Mouse (Mus musculus) gastrocnemius, postnatal 25 days (tissue): ENCODE results near the gene 1700123O20Rik. TPM values are rescaled to one million over a fixed set of nuclear protein-coding genes. Genes with fewer than 3 reads are reported as not detected.

Source experiments
- DNase-seq: peaks from one replicate; pipeline ENCODE4 v3.0.0; 2022
- microRNA-seq, 2 experiments: library from miRNA; unstranded; fragments of <30 nt; microRNA quantifications; one replicate each; pipeline ENCODE4 v1.2.0; 2021; ENCODE audit warnings: borderline replicate concordance in 2 of 2
- total RNA-seq, 2 experiments: library from RNA; stranded (reverse); gene quantifications; 1 replicate in 1 of 2; 2 replicates in 1 of 2; pipeline ENCODE4 v1.2.3; 2021

1700123O20Rik gene
- total RNA-seq, 2 experiments from 2014 or later = 8.4 to 10.0 TPM

DNA sequence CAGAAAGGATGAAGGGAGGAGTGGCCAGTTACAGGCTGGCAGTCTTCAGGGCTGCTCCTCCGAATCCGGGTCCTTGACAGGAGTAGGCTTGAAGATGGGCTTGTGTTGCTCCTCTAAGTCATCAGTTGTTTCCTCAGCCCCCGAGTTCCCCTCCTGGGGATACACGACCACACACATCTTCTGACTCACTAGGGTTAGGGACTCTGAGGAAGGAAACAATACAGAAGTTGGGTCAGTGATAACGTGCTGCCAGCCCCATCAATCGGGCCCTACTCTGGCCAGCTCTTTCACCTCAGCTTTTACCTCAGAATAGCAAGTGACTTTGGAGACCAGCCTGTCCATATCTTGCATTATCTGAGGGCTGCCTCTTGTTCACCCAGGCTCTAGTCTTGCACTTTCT, 38.0 kb downstream of the 1700123O20Rik start:
- no peak for DNase-seq

DNA sequence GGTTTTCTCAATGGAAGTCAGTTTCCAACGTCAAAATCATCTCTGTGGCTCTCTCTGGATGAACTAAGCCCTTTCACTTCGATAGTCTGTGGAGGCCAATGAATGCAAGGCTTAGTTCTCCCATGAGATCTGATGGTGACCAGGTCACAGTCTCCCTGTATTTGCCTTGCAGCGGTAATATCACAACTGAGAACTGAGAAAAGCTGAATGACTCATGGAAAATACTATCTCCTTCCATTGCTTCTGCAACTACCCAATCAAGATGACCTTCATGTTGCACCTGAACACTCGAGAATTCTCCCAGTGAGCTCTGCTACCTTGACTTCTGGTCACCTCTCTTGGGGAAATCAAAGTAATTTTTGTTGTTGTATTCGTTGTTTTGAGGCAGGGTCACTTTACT, 41.5 kb downstream of the 1700123O20Rik start:
- DNase-seq = no peak

DNA sequence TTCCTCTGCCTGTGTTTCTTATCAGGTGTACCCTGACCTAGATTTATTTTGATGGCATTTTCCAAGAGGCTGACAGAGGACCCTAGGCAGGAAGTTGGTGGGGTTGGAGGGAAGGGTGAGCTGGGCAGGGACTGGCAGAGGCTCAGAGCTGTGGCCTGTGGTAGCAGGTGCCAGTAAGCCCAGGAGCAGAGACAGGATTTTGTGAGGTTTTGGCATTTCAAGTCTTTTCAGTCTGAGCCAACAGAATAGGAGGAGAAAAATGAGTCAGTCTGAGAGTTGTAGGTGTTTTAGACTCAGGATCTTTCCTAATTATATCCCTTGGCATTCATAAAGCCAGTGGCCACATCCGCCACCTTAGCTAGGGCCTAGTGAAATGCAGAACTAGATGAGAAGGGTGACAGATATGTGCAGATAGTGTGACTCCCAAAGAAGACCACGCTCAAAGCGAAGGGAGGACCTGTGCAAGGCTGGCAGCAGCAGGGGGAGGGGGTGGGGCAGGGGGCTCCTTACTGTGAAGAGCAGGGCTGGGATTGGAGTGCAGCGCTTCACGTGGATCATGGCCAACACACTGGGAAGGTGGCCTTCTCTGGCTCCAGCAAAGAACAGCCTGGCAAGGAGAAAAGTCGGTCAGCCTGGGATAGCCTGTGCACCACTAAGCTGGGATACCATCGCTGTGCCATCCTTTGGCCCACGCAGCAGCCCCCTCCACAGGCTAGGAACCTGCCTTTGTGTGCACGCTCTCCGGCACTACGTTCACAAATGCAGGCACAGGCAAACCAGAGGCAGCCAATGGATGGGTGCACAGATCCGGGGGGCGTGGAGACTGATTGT, 43.0 kb downstream of the 1700123O20Rik start:
- DNase-seq = no peak

DNA sequence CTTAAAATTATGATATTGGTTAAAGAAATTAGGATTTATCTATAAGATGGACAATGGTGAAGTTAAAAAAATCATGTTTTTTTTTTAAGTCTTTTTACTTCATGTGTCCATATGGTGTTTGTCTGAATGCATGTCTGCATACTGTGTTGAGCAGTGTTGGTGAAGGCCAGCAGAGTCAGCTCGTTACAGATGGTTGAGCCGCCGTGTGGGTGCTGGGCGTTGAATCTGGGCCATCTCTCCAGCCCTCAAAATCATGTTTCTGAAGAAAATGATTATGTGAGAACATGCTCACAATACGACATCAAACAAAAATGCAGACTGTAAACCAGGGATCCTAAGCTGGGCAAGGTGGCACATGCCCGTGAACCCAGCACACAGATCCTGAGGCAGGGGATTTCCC, 44.3 kb downstream of the 1700123O20Rik start:
- DNase-seq = no peak

DNA sequence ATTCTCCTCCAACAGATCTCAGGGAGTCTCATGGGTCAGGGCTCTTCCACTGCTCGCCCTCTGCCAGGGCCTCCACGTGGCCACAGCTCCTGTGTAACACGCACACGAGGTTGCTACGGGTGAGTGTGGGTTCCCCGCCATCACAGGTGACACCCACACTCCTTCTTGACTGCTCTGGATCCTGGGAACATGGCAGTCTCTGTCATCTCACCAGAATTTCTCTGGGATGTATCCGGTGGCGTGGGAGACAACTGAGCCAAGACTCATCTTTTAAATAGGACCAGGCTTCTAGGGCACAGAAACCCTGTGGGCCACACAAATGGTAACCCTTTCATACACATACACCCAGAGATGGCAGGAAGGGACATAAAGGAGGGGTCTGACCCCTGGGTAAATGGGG, 46.2 kb downstream of the 1700123O20Rik start:
- DNase-seq = no peak

DNA sequence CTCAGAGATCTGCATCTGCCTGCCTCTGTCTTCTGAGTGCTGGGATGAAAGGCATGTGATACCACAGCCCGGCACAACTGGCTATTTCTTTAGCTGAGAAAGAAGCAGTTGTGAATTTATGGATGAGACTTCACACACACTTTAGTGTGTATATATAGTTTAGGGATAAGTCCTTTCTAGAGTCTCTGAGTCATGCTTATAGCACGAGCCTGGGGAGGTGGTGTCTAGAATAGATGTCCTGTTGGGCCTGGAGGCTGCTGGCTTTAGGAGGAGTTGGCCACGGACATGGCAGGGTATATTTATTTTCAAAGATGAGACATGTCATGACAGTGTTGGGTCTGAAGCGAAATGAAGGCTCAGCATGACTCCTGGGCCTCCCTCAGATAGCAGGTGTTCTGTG, 48.0 kb downstream of the 1700123O20Rik start:
- DNase-seq = no peak

DNA sequence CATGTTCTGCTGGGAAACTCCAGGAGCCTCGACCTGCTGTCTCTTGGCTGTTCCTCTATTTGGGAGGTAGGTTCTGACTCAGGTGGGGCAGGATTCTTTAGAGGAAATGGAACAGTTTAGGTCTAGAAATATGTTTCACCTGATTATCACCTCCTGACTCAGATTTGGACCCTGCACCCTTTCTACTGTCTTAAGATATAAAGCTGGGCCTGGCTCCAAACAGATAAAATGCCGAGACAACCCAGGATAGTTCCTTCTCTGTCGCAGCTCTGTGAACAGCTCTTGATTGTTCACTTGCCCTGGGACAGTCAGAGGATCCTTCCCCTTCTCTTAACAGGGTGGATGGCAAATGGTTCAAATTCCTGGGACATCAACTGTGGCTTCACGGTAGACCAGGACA, 49.2 kb downstream of the 1700123O20Rik start:
- DNase-seq = no peak

DNA sequence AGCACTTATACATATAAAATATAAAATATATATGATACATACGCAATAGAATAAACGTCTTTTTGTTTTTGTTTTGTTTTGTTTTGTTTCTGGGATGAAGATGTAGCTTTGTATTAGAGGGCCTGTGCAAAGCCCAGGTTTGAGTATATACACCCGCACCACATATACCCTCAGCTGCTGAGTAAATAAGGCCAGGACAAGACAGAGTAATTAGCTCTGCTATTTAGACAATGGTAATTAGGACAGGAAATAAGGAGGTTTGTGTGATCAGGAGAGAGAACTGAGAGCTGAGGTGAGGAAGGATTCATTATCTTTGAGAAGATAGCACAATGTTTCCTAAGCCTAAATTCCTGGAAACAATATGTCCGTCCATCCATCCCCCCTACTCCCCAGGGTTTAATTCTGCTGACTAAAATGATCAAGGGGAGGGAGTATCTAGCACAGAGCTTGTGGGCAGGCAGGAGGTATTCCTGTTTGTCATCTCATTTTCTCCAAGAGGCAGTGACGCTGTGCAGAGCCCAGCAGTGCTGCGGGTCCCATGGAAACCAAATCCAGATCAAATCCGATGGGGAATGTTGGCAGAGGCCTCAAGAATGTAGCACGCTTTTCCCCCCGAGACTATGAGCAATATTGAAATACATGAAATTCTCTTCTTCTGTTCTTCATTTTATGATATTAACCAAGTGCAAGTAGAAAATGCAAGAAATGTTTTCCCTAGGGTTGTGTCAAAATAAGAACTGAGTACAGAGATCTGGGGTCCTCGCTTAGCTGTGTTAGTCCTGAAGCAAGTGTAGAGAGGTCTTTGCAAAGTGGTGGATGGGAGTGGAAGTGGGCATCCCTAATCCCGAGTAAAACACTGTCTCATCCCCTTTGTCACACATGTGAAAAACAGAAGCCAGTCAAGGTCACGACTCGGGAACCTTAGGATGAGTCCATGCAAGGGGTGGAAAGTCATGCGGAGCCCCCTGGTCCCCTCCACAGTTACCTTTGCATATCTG, 50.8 kb downstream of the 1700123O20Rik start:
- DNase-seq = no peak

DNA sequence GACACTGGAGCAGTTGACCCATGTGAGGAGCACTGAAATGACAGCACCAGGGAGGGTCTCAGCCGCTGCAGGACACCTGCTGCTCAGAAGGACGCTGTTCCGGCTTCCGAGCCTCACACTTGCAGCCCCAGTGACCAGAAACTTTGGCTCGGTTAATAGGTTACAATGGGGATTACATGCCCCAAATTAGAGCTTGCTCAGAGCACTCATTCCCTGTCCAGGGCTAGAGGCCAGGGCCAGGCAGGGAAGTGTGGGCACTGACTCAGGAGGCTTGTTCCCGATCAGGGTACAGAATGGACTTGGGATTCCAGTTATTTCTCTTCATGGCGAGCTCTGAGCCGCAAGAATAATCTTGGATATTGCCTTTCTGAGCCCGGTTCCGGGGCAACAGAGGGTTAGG, 51.6 kb downstream of the 1700123O20Rik start:
- DNase-seq = peak; percentile 31

Small RNA genes within 50 kb of the gene (microRNA-seq; reads per million reads assigned to microRNA genes)
- 0 to 0.26 reads per million in 2 experiments for gene Mir6948

Other genes starting within 250 kb of the 1700123O20Rik start
- 10 to 100 TPM; 26.8 to 38.9 TPM for gene Lrp10, start 222.1 kb upstream of the 1700123O20Rik start, total RNA-seq
- not detected for gene Rem2, start 210.1 kb upstream of the 1700123O20Rik start, total RNA-seq
- gene Prmt5, start 168.7 kb upstream of the 1700123O20Rik start, total RNA-seq = 10 to 100 TPM; 26.5 to 28.6 TPM
- gene Haus4, start 131.6 kb upstream of the 1700123O20Rik start, total RNA-seq = 1 to 10 TPM; 2.8 to 3.8 TPM
- 1 to 10 TPM; 2.3 to 2.6 TPM for gene Ajuba, start 108.7 kb upstream of the 1700123O20Rik start, total RNA-seq
- 1 to 10 TPM; 2.9 to 3.4 TPM for gene 4931414P19Rik, start 80.2 kb upstream of the 1700123O20Rik start, total RNA-seq
- 100 to 1,000 TPM; 175 to 184 TPM for gene Psmb5, start 68.2 kb upstream of the 1700123O20Rik start, total RNA-seq
- not detected for gene Psmb11, start 64.8 kb upstream of the 1700123O20Rik start, total RNA-seq
- gene Gm17606, start 45.3 kb upstream of the 1700123O20Rik start, total RNA-seq = not detected
- gene Cdh24, start 44.9 kb upstream of the 1700123O20Rik start, total RNA-seq = under 1 TPM; 0.28 to 0.38 TPM
- gene Acin1, start 715 bp downstream of the 1700123O20Rik start, total RNA-seq = 10 to 100 TPM; 61.2 to 78.1 TPM
- gene Gm29776, start 12.6 kb downstream of the 1700123O20Rik start, total RNA-seq = not detected
- not detected for gene Cebpe, start 26.0 kb downstream of the 1700123O20Rik start, total RNA-seq
- gene Slc7a8, start 95.7 kb downstream of the 1700123O20Rik start, total RNA-seq = 10 to 100 TPM; 12.3 to 13.0 TPM
- 1 to 10 TPM; 1.3 to 2.0 TPM for gene Rnf212b, start 127.9 kb downstream of the 1700123O20Rik start, total RNA-seq
- gene Homez, start 184.7 kb downstream of the 1700123O20Rik start, total RNA-seq = 1 to 10 TPM; 3.3 to 4.5 TPM
- gene Ppp1r3e, start 191.3 kb downstream of the 1700123O20Rik start, total RNA-seq = 1 to 10 TPM; 3.0 to 3.5 TPM
- gene Bcl2l2, start 197.2 kb downstream of the 1700123O20Rik start, total RNA-seq = 10 to 100 TPM; 21.6 to 24.4 TPM
- 1 to 10 TPM; 1.3 to 2.3 TPM for gene Gm20521, start 197.2 kb downstream of the 1700123O20Rik start, total RNA-seq
- gene Pabpn1, start 206.3 kb downstream of the 1700123O20Rik start, total RNA-seq = 10 to 100 TPM; 47.1 to 52.7 TPM
- gene Slc22a17, start 226.9 kb downstream of the 1700123O20Rik start, total RNA-seq = 1 to 10 TPM; 2.4 to 2.5 TPM
- 1 to 10 TPM; 2.6 to 3.7 TPM for gene Efs, start 239.9 kb downstream of the 1700123O20Rik start, total RNA-seq
- gene Il25, start 246.5 kb downstream of the 1700123O20Rik start, total RNA-seq = not detected